Mouse (Mus musculus): ENCODE results near the gene Elavl4. TPM values are rescaled to one million over a fixed set of nuclear protein-coding genes. Genes with fewer than 3 reads are reported as not detected.

The Elavl4 gene
- total RNA-seq, 1 experiment from 2014 or later, result 3.8 TPM

DNA sequence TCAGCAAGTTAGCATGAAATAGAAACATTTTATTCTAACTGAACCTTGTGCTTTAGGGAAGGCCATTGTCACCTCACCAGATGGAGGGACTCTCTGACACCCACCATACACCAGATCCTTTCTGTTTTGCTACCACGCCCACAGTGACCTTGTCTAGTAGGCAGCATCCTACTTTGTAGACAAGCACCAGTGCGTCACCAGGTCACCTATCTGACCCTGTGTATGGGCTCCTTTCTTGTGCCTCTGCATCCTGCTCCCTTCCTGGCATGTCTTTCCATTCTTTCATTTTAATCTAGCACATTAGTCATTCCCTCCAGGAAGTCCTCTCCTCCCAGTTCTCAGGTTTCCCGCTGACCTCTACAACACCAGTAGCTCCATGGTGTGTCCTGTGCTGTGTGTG lies 190.1 kb downstream of the Elavl4 start:
- DNase-seq, result no peak

DNA sequence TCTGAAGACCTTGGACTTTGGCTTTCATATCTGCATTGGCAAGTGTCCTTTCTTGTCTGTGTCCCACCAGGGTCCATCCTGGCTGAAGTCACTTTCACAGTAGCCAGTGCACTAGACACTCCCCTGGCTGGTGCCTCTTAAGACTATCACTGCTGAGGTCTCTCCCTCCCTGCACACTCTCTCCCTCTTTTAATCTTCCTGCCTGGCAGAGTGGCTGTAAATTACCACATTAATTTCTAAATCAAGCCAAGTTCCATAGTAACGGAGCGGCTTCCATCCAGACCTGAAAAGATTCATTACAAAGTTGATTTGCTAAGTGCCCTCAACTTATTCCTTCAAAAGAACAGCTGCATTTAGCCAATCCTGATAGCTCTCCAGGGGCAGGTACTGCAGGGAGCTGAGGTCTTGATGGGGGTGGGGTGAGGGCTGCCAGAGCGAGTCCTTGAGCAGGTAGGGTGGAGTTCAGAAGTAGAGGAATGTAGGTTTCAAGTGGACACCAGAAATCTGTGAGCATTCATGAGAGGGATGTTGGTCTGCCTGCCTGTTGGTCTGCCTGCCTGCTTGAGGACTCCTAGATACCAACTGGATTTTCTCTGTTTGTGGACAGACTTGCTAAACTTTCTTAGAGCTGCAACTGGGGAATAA lies 194.1 kb downstream of the Elavl4 start:
- no peak for DNase-seq

DNA sequence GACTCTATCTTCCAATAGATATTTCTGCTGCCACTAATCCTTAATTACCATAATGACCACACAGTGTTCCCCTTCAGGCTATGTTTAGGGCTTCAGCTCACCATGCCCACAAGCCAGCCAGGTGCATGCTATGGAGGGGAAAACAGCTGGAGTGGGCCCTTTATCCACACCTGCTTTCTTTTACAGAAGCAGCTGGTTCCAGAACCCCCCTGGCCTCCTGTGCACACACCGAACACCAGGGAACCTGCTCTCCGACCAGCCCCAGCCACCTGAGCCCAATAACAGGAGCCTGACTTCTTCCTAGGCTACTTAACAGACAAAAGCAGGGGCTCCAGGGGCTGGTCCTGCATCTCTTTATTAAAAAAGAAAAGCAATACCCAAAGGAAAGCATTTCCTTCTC lies 195.8 kb downstream of the Elavl4 start:
- DNase-seq, result no peak

Other genes with a start within 250 kb of the Elavl4 start
- 0.59 and 1.4 TPM in 2 replicates for gene Agbl4, start 45.8 kb upstream of the Elavl4 start, total RNA-seq (2021)

Data from adrenal gland, postnatal 14 days (tissue).